Mouse (Mus musculus) thymus, adult 2 months (tissue): ENCODE measurements at regions not wholly inside any gene's neighbourhood (a gene's known extent, or its start where the extent isn't known, plus 50 kb on each side); places are given as distances from the start of the nearest gene placed in this dataset.

Experiments
- CTCF ChIP-seq: fragments of 200-500 bp; IDR thresholded peaks from 2 replicates; pipeline ENCODE4 v1.5.1; 2012; ENCODE audit warnings: mild to moderate bottlenecking, control low read depth, low read length, moderate library complexity, borderline replicate concordance; ENCODE audit not compliant: control insufficient read depth, poor library complexity, insufficient read depth; ENCODE audit errors: extremely low read depth
- POLR2A ChIP-seq: fragments of 200-500 bp; IDR thresholded peaks from 2 replicates; pipeline ENCODE4 v1.6.1; 2012; ENCODE audit warnings: mild to moderate bottlenecking, low read length, control low read depth, moderate library complexity; ENCODE audit not compliant: control insufficient read depth, poor library complexity, insufficient read depth; ENCODE audit errors: extremely low read depth

GRCm38 (mm10) chr6:143706451-143706850 lies 539.4 kb downstream of the Etnk1 start:
- TF ChIP-seq POLR2A = no peak
- TF ChIP-seq CTCF = no peak
